Mouse (Mus musculus) induced T-regulatory cell, adult 2 months (primary cell): ENCODE data around the gene Zdhhc22.

ENCODE experiments used
- DNase-seq: peaks from one replicate; pipeline ENCODE4 v3.0.0-alpha.2; 2012; ENCODE audit warnings: low read depth

The Zdhhc22 gene

GRCm38 (mm10) chr12:86935692-86936282 is 54.4 kb downstream of the Zdhhc22 start:
- no peak for DNase-seq

GRCm38 (mm10) chr12:86934748-86935147 is 55.5 kb downstream of the Zdhhc22 start:
- no peak for DNase-seq

GRCm38 (mm10) chr12:86932575-86932952 is 57.7 kb downstream of the Zdhhc22 start:
- no peak for DNase-seq

- no peak for DNase-seq
These were observed 58.2 kb downstream of the Zdhhc22 start for GRCm38 (mm10) chr12:86931919-86932574.

GRCm38 (mm10) chr12:86930934-86931729 is 59.1 kb downstream of the Zdhhc22 start:
- DNase-seq: no peak
